Mouse (Mus musculus) macrophage (primary cell): Measurements from ENCODE around the gene Atp5k. TPM values are rescaled to one million over a fixed set of nuclear protein-coding genes. Genes with fewer than 3 reads are reported as not detected.

ENCODE experiments used
- H3K27ac ChIP-seq: fragments of 350-480 bp; formaldehyde crosslinking; 2 replicates; pipeline ENCODE4 v1.9.0; 2021
- H3K36me3 ChIP-seq: fragments of 350-480 bp; formaldehyde crosslinking; 2 replicates; pipeline ENCODE4 v1.9.0; 2021; ENCODE audit errors: inconsistent target
- H3K4me3 ChIP-seq: fragments of 350-480 bp; formaldehyde crosslinking; 2 replicates; pipeline ENCODE4 v1.9.0; 2021; ENCODE audit errors: inconsistent target
- H3K79me2 ChIP-seq: fragments of 350-480 bp; formaldehyde crosslinking; 2 replicates; pipeline ENCODE4 v1.9.0; 2021; ENCODE audit errors: inconsistent target
- WGBS: methylation state at CpG from one replicate; pipeline ENCODE4 v1.1.7; 2026; ENCODE audit warnings: inconsistent platforms; ENCODE audit not compliant: missing documents; 5-methylcytosine and 5-hydroxymethylcytosine counted together
- polyA plus RNA-seq: library from polyadenylated mRNA; stranded (reverse); fragments of 250-400 nt; gene quantifications from 3 replicates; pipeline ENCODE4 v1.2.4, GENCODE M21; 2018; ENCODE audit warnings: inconsistent platforms

Atp5k gene
- polyA plus RNA-seq, 1 experiment from 2014 or later, result 215 TPM

GRCm38 (mm10) chr5:108388201-108388600 is 46.0 kb downstream of the Atp5k start, which contains the start of gene Pde6b:
Gene Pde6b (plus strand): TSS chr5:108388391.
- Histone ChIP-seq H3K36me3 (no peaks in the 10 kb centered on the region), H3K4me3 (no peak within 1 kb of the TSS), H3K27ac (no peak within 1 kb of the TSS), H3K79me2 (no peaks in the 10 kb centered on the region)
- WGBS, result 91% methylated on average over 7 of the region's 7 CpGs

- H3K79me2 ChIP-seq, result no peaks in the 10 kb centered on the region
- no peak overlapping the region for H3K27ac ChIP-seq
- no peaks in the 10 kb centered on the region for H3K36me3 ChIP-seq
- no peak overlapping the region for H3K4me3 ChIP-seq
- whole genome bisulfite sequencing, result 71% methylated on average over 4 of the region's 4 CpGs
Observed at GRCm38 (mm10) chr5:108386449-108386848, 47.8 kb downstream of the Atp5k start.

GRCm38 (mm10) chr5:108385632-108386031 is 48.6 kb downstream of the Atp5k start:
- no peak overlapping the region for H3K4me3 ChIP-seq
- 100% methylated on average over 2 of the region's 2 CpGs for WGBS
- H3K36me3 ChIP-seq, result no peaks in the 10 kb centered on the region
- H3K79me2 ChIP-seq, result no peaks in the 10 kb centered on the region
- H3K27ac ChIP-seq, result no peak overlapping the region

Other genes with a start within 250 kb of the Atp5k start
- gene Dr1, start 165.6 kb downstream of the Atp5k start, polyA plus RNA-seq, result 45.0 to 52.6 TPM (median 50.9 TPM) in 3 replicates
- 6.0 to 9.1 TPM (median 6.8 TPM) in 3 replicates for gene Pigg, start 121.8 kb downstream of the Atp5k start, polyA plus RNA-seq
- gene Gm42517, start 66.5 kb downstream of the Atp5k start, polyA plus RNA-seq, result 5.7 to 18.2 TPM (median 14.7 TPM) in 3 replicates
- 0.07 to 1.1 TPM in 2 of 3 replicates, not detected in the other for gene Pde6b, start 46.1 kb downstream of the Atp5k start, polyA plus RNA-seq
- gene Mfsd7a, start 14.4 kb upstream of the Atp5k start, polyA plus RNA-seq, result 2.4 to 8.0 TPM (median 3.1 TPM) in 3 replicates
- 8.5 to 9.6 TPM (median 9.1 TPM) in 3 replicates for gene Pcgf3, start 26.8 kb upstream of the Atp5k start, polyA plus RNA-seq
- not detected in 3 replicates for gene Cplx1, start 115.6 kb upstream of the Atp5k start, polyA plus RNA-seq
- 90.7 to 115 TPM (median 92.4 TPM) in 3 replicates for gene Gak, start 195.3 kb upstream of the Atp5k start, polyA plus RNA-seq
- gene Tmem175, start 195.3 kb upstream of the Atp5k start, polyA plus RNA-seq, result 20.7 to 30.7 TPM (median 24.4 TPM) in 3 replicates
- 33.4 to 53.3 TPM (median 50.8 TPM) in 3 replicates for gene Idua, start 225.9 kb upstream of the Atp5k start, polyA plus RNA-seq
- gene Dgkq, start 235.2 kb upstream of the Atp5k start, polyA plus RNA-seq, result 5.8 to 11.1 TPM (median 8.4 TPM) in 3 replicates
- gene Slc26a1, start 241.1 kb upstream of the Atp5k start, polyA plus RNA-seq, result not detected in 3 replicates